Mouse (Mus musculus) ES-Bruce4 (cell line): Measurements from ENCODE around the gene Tenm3.

Experiments
- CTCF ChIP-seq: IDR thresholded peaks from one replicate; pipeline ENCODE4 v1.8.1; 2011; ENCODE audit warnings: low read depth, low read length
- EP300 ChIP-seq: IDR thresholded peaks from 2 replicates; pipeline ENCODE4 v1.6.1; 2011; ENCODE audit warnings: low read depth, low read length; ENCODE audit not compliant: insufficient read depth
- POLR2A ChIP-seq: IDR thresholded peaks from one replicate; pipeline ENCODE4 v1.8.1; 2011; ENCODE audit warnings: low read length; ENCODE audit not compliant: insufficient read depth

- TF ChIP-seq POLR2A (no peak), CTCF (no peak), EP300 (no peak)
Observed at GRCm38 (mm10) chr8:48309191-48309987, 534.4 kb downstream of the Tenm3 start.
